Mouse (Mus musculus): Measurements from ENCODE around the gene Bnc1. TPM values are rescaled to one million over a fixed set of nuclear protein-coding genes. Genes with fewer than 3 reads are reported as not detected.

Bnc1 gene
- total and polyA plus RNA-seq, 2 experiments: 0.04 to 0.09 TPM

DNA sequence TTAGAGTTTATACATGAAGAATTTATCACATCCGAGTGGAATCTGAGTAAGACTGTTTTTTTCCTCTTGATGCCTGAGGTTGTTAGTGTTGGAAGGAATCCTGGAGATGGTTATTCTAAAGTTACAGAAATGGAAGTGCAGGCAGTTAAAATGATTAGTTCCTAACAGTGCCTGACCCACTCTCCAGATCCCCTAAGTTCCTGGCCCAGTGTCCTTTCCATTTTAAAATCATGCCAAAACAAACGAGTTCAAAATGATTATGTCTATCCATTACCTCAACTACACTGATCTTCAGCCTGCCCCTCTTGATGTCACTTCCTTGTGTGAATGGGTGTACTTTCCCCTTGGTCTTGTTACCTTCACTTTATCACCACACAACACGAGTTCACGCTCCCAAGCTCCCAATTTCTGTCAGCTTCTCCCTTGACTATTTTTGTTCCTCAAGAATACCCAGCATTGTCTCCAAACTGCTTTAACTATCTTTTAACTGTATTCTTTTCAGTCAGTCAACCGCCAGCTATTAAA is 59.5 kb downstream of the Bnc1 start:
- DNase-seq (ENCODE audit: extremely low read depth, low read depth, low spot score): no peak
- H3K36me3 ChIP-seq (ENCODE audit: control insufficient read depth, insufficient read depth, low read length): no peaks in the 10 kb centered on the region
- H3K27me3 ChIP-seq (ENCODE audit: control insufficient read depth, insufficient read depth, low read length): peaks cover 19% of the 10 kb centered on the region
- no peak overlapping the region for H3K27ac ChIP-seq (replicated peaks; ENCODE audit: insufficient read depth, low read depth, low read length)
- no peaks in the 10 kb centered on the region for H3K4me1 ChIP-seq (ENCODE audit: control insufficient read depth, insufficient read depth, low read length)
- 59% methylated on average over 5 of the region's 5 CpGs for WGBS
- TF ChIP-seq CTCF (IDR thresholded peaks at IDR 0.05; ENCODE audit: low read depth, low read length) (no peak), POLR2A (IDR thresholded peaks at IDR 0.05; ENCODE audit: extremely low read depth, insufficient read depth, low read length) (no peak)
- no peaks in the 10 kb centered on the region for H3K79me2 ChIP-seq (ENCODE audit: control insufficient read depth, insufficient read depth, low read length)
- H3K4me3 ChIP-seq (ENCODE audit: insufficient read depth, low read depth, low read length): no peak overlapping the region
- H3K9ac ChIP-seq (ENCODE audit: low read depth, low read length): no peak overlapping the region

DNA sequence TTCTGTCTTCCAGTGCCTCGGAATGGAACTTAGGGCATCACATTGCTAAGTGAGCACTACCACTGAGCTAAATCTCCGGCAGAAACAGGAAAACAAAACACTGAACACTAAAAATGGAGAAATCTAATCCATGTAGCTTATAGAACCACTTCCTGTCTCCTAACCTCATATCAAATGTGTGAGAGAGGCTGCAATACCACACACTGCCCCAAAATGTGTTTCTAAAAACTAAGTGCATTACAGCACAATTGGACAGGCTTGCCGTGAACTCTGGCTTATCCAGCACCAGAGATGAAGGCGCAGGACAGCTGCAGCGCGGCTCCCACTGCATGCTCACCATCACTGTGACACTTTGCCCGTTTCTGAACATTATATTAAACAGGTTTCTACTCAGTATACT is 63.1 kb downstream of the Bnc1 start:
- Histone ChIP-seq H3K4me3 (ENCODE audit: insufficient read depth, low read depth, low read length) (no peak overlapping the region), H3K36me3 (ENCODE audit: control insufficient read depth, insufficient read depth, low read length) (no peaks in the 10 kb centered on the region), H3K79me2 (ENCODE audit: control insufficient read depth, insufficient read depth, low read length) (no peaks in the 10 kb centered on the region), H3K27me3 (ENCODE audit: control insufficient read depth, insufficient read depth, low read length) (peaks cover 10% of the 10 kb centered on the region), H3K4me1 (ENCODE audit: control insufficient read depth, insufficient read depth, low read length) (no peaks in the 10 kb centered on the region), H3K27ac (replicated peaks; ENCODE audit: insufficient read depth, low read depth, low read length) (no peak overlapping the region), H3K9ac (ENCODE audit: low read depth, low read length) (no peak overlapping the region)
- TF ChIP-seq POLR2A (IDR thresholded peaks at IDR 0.05; ENCODE audit: extremely low read depth, insufficient read depth, low read length) (no peak), CTCF (IDR thresholded peaks at IDR 0.05; ENCODE audit: low read depth, low read length) (no peak)
- WGBS: 76% methylated on average over 7 of the region's 7 CpGs
- DNase-seq (ENCODE audit: extremely low read depth, low read depth, low spot score): no peak

DNA sequence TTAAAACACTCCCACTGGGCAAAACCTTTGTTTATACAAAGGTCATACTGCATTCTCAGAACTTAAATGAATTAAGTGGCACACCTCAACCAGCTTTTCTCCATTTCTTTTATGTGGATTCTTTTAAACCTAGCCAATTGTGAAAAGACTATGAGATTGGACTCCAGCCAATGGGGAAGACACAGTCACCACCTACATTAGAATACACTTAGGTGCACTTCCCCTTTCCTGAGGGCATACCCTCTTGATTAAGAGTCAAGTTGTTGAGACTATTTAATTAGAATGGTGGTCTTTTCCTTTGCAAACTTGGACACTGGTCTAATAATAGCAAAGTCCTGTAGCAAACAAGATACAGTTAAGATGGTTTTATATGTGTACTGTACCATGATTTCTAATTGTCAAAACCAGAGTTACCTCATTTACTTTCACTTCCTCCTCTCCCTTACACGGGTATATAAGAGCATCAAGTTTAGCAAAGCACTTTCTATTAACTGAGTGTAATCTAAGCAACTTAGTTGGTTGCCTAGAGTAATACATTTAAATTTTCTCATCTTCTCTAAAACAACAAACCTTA is 70.6 kb downstream of the Bnc1 start:
- no peaks in the 10 kb centered on the region for H3K4me1 ChIP-seq (ENCODE audit: control insufficient read depth, insufficient read depth, low read length)
- no peaks in the 10 kb centered on the region for H3K79me2 ChIP-seq (ENCODE audit: control insufficient read depth, insufficient read depth, low read length)
- WGBS: 60% methylated on average over 1 of the region's 1 CpGs
- H3K9ac ChIP-seq (ENCODE audit: low read depth, low read length): no peak overlapping the region
- TF ChIP-seq POLR2A (IDR thresholded peaks at IDR 0.05; ENCODE audit: extremely low read depth, insufficient read depth, low read length) (no peak), CTCF (IDR thresholded peaks at IDR 0.05; ENCODE audit: low read depth, low read length) (no peak)
- no peaks in the 10 kb centered on the region for H3K27me3 ChIP-seq (ENCODE audit: control insufficient read depth, insufficient read depth, low read length)
- no peak overlapping the region for H3K27ac ChIP-seq (replicated peaks; ENCODE audit: insufficient read depth, low read depth, low read length)
- H3K4me3 ChIP-seq (ENCODE audit: insufficient read depth, low read depth, low read length): no peak overlapping the region
- peak; percentile 4 for DNase-seq (ENCODE audit: extremely low read depth, low read depth, low spot score)
- no peaks in the 10 kb centered on the region for H3K36me3 ChIP-seq (ENCODE audit: control insufficient read depth, insufficient read depth, low read length)

DNA sequence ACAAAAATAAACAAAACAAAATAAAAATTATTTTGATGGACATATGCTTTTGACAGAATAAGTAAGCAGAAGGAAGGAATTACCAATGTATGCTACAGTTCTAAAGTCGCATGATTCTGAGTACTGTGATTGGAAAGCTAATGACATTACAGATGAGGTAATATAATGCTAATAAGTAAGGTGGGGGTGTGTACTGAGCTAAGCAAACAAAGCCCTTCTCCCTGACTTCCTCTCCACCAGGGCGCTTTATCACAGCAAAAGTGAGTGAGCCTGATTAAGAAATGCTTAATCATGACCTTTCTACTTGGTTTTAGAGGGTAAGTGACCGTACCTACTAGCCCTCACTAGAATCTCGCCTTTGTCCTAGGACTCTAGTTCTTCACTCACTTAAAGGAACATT is 71.8 kb downstream of the Bnc1 start:
- Histone ChIP-seq H3K4me3 (ENCODE audit: insufficient read depth, low read depth, low read length) (no peak overlapping the region), H3K36me3 (ENCODE audit: control insufficient read depth, insufficient read depth, low read length) (no peaks in the 10 kb centered on the region), H3K9ac (ENCODE audit: low read depth, low read length) (no peak overlapping the region), H3K27me3 (ENCODE audit: control insufficient read depth, insufficient read depth, low read length) (no peaks in the 10 kb centered on the region), H3K79me2 (ENCODE audit: control insufficient read depth, insufficient read depth, low read length) (no peaks in the 10 kb centered on the region), H3K27ac (replicated peaks; ENCODE audit: insufficient read depth, low read depth, low read length) (no peak overlapping the region), H3K4me1 (ENCODE audit: control insufficient read depth, insufficient read depth, low read length) (no peaks in the 10 kb centered on the region)
- no peak for TF ChIP-seq CTCF (IDR thresholded peaks at IDR 0.05; ENCODE audit: low read depth, low read length)
- TF ChIP-seq POLR2A (IDR thresholded peaks at IDR 0.05; ENCODE audit: extremely low read depth, insufficient read depth, low read length): no peak
- no peak for DNase-seq (ENCODE audit: extremely low read depth, low read depth, low spot score)
- 52% methylated on average over 4 of the region's 4 CpGs for WGBS

DNA sequence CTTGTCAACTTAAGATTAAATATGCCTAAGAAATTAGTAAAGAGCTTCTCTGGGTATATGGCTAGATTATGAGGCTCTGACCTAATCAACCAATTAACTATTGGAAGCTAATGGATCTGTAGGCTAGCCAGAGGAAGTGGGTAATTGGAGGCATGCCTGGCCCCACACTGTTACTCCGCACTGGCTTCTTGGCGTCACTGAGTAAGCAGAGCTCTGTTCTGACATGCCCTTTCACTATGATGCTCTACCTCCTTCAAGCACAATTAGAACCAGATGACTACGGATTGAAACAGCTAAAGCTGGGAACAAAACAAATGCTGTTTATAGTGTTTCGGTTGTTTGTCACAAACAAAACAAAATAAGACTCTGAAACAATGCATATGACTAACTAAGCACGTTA is 73.8 kb downstream of the Bnc1 start:
- Histone ChIP-seq H3K27me3 (ENCODE audit: control insufficient read depth, insufficient read depth, low read length) (no peaks in the 10 kb centered on the region), H3K9ac (ENCODE audit: low read depth, low read length) (no peak overlapping the region), H3K79me2 (ENCODE audit: control insufficient read depth, insufficient read depth, low read length) (no peaks in the 10 kb centered on the region), H3K4me1 (ENCODE audit: control insufficient read depth, insufficient read depth, low read length) (no peaks in the 10 kb centered on the region), H3K36me3 (ENCODE audit: control insufficient read depth, insufficient read depth, low read length) (no peaks in the 10 kb centered on the region), H3K4me3 (ENCODE audit: insufficient read depth, low read depth, low read length) (no peak overlapping the region), H3K27ac (replicated peaks; ENCODE audit: insufficient read depth, low read depth, low read length) (no peak overlapping the region)
- WGBS: 85% methylated on average over 5 of the region's 5 CpGs
- DNase-seq (ENCODE audit: extremely low read depth, low read depth, low spot score): no peak
- TF ChIP-seq CTCF (IDR thresholded peaks at IDR 0.05; ENCODE audit: low read depth, low read length): no peak
- no peak for TF ChIP-seq POLR2A (IDR thresholded peaks at IDR 0.05; ENCODE audit: extremely low read depth, insufficient read depth, low read length)

Other genes with a start within 250 kb of the Bnc1 start
- gene Ramac, start 229.4 kb downstream of the Bnc1 start, total RNA-seq (2014; rRNA removed): 39.8 and 50.9 TPM in 2 replicates
- 9.1 and 10.3 TPM in 2 replicates for gene Ramac, start 229.4 kb downstream of the Bnc1 start, polyA plus RNA-seq (2012; rRNA removed)
- 27.8 and 36.3 TPM in 2 replicates for gene 3110040N11Rik, start 202.8 kb downstream of the Bnc1 start, total RNA-seq (2014; rRNA removed)
- 23.0 and 26.4 TPM in 2 replicates for gene 3110040N11Rik, start 202.8 kb downstream of the Bnc1 start, polyA plus RNA-seq (2012; rRNA removed)
- gene Btbd1, start 162.9 kb downstream of the Bnc1 start, total RNA-seq (2014; rRNA removed): 29.9 and 31.7 TPM in 2 replicates
- gene Btbd1, start 162.9 kb downstream of the Bnc1 start, polyA plus RNA-seq (2012; rRNA removed): 12.5 and 13.3 TPM in 2 replicates
- gene Gm10160, start 136.5 kb downstream of the Bnc1 start, total RNA-seq (2014; rRNA removed): not detected in 2 replicates
- gene Gm10160, start 136.5 kb downstream of the Bnc1 start, polyA plus RNA-seq (2012; rRNA removed): not detected in 2 replicates
- gene Tm6sf1, start 133.3 kb downstream of the Bnc1 start, total RNA-seq (2014; rRNA removed): 4.7 and 6.2 TPM in 2 replicates
- gene Tm6sf1, start 133.3 kb downstream of the Bnc1 start, polyA plus RNA-seq (2012; rRNA removed): 3.3 and 4.9 TPM in 2 replicates
- gene Hdgfl3, start 57.8 kb downstream of the Bnc1 start, total RNA-seq (2014; rRNA removed): 1.1 and 1.6 TPM in 2 replicates
- 0.07 and 0.13 TPM in 2 replicates for gene Hdgfl3, start 57.8 kb downstream of the Bnc1 start, polyA plus RNA-seq (2012; rRNA removed)
- 0.07 TPM in 1 of 2 replicates, not detected in the other for gene Sh3gl3, start 181.5 kb upstream of the Bnc1 start, total RNA-seq (2014; rRNA removed)
- gene Sh3gl3, start 181.5 kb upstream of the Bnc1 start, polyA plus RNA-seq (2012; rRNA removed): not detected in 2 replicates

Data from liver, adult 2 months (tissue).